Mouse (Mus musculus): ENCODE results near the gene Ppp1r9a.

- TF ChIP-seq CTCF (IDR thresholded peaks at IDR 0.05; ENCODE audit: extremely low read depth, insufficient read depth, insufficient read length, insufficient replicate concordance) (no peak), POLR2A (IDR thresholded peaks at IDR 0.05; ENCODE audit: low read depth, low read length) (no peak)
These were observed 37.4 kb downstream of the Ppp1r9a start for GRCm38 (mm10) chr6:4940086-4940485.
